Mouse (Mus musculus): ENCODE data around the gene Krtap24-1. TPM values are rescaled to one million over a fixed set of nuclear protein-coding genes. Genes with fewer than 3 reads are reported as not detected.

Krtap24-1 gene
- polyA plus RNA-seq (2015; fragmentation: Nextera tagmentation; extraction: Ambion mirVana): not detected in 2 replicates

- H3K27ac ChIP-seq (ENCODE audit: low read length): no peak within 1 kb of the TSS
- H3K4me2 ChIP-seq (ENCODE audit: low read depth, low read length): no peak within 1 kb of the TSS
- no peak within 1 kb of the TSS for H3K9ac ChIP-seq (ENCODE audit: low read depth, low read length)
- H3K9me3 ChIP-seq (replicated peaks; ENCODE audit: control insufficient read depth, low read length): no peaks in the 10 kb centered on the region
- H3K4me3 ChIP-seq (ENCODE audit: low read depth, low read length): no peak within 1 kb of the TSS
- no peaks in the 10 kb centered on the region for H3K4me1 ChIP-seq (ENCODE audit: control insufficient read depth, low read depth, low read length)
- 67% methylated on average over 8 of the region's 8 CpGs for WGBS (ENCODE audit: insufficient replicate concordance)
- ATAC-seq (ENCODE audit: low read depth): no peak
- H3K27me3 ChIP-seq (ENCODE audit: control insufficient read depth, insufficient read depth, low read depth, low read length): no peaks in the 10 kb centered on the region
- no peaks in the 10 kb centered on the region for H3K36me3 ChIP-seq (ENCODE audit: control insufficient read depth, insufficient read depth)
These were observed at the start of gene Krtap24-1 for GRCm38 (mm10) chr16:88611922-88612321. Gene Krtap24-1, minus strand, starts transcription at chr16:88612279.

- WGBS (ENCODE audit: insufficient replicate concordance): 26% methylated on average over 1 of the region's 1 CpGs
- no peak overlapping the region for H3K9ac ChIP-seq (ENCODE audit: low read depth, low read length)
- no peak overlapping the region for H3K4me3 ChIP-seq (ENCODE audit: low read depth, low read length)
- no peak for ATAC-seq (ENCODE audit: low read depth)
- H3K27me3 ChIP-seq (ENCODE audit: control insufficient read depth, insufficient read depth, low read depth, low read length): no peaks in the 10 kb centered on the region
- no peak overlapping the region for H3K4me2 ChIP-seq (ENCODE audit: low read depth, low read length)
- no peak overlapping the region for H3K27ac ChIP-seq (ENCODE audit: low read length)
- no peaks in the 10 kb centered on the region for H3K36me3 ChIP-seq (ENCODE audit: control insufficient read depth, insufficient read depth)
- H3K9me3 ChIP-seq (replicated peaks; ENCODE audit: control insufficient read depth, low read length): no peaks in the 10 kb centered on the region
- no peaks in the 10 kb centered on the region for H3K4me1 ChIP-seq (ENCODE audit: control insufficient read depth, low read depth, low read length)
These were observed 45.3 kb upstream of the Krtap24-1 start for GRCm38 (mm10) chr16:88657426-88657825.

DNA sequence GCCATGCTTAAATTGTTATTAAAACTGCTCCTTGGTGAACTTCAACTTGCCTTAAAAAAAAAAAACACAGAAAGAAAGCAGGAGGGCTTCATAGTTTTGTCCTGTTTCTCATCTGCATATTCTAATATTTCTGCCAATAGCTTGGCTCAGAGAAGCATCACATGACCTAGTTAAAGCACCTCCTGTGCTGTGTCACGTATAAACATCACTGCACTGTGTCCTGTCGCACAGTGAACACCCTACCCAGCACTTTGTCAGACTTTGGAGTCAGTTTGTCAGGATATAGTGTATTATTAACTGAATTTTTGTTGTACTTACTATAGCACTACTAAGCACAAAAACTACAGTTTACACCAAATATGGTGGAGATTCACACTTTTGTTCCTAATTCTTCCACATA is 39.9 kb upstream of the Krtap24-1 start:
- Histone ChIP-seq H3K9me3 (replicated peaks; ENCODE audit: control insufficient read depth, low read length) (no peaks in the 10 kb centered on the region), H3K4me2 (ENCODE audit: low read depth, low read length) (no peak overlapping the region), H3K27ac (ENCODE audit: low read length) (no peak overlapping the region), H3K36me3 (ENCODE audit: control insufficient read depth, insufficient read depth) (no peaks in the 10 kb centered on the region), H3K4me1 (ENCODE audit: control insufficient read depth, low read depth, low read length) (no peaks in the 10 kb centered on the region), H3K9ac (ENCODE audit: low read depth, low read length) (no peak overlapping the region), H3K4me3 (ENCODE audit: low read depth, low read length) (no peak overlapping the region), H3K27me3 (ENCODE audit: control insufficient read depth, insufficient read depth, low read depth, low read length) (no peaks in the 10 kb centered on the region)
- ATAC-seq (ENCODE audit: low read depth): no peak
- 34% methylated on average over 2 of the region's 2 CpGs for WGBS (ENCODE audit: insufficient replicate concordance)

DNA sequence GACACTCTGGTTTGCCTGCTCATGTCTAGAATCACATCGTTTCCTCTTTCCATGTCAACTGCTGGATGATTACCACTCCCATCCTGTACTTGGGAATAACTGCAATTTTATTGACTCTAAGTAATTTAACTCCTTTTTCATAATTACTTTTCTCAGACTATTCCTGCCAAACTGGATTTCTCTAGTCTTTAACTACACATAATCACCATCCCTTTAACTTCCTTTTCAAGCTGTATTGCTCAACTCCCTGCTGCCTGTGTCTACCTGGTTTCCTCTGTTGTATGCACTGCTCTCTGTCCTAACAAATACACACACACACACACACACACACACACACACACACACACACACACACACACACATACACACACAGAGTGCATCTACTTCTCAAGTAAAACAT is 39.0 kb upstream of the Krtap24-1 start:
- H3K9ac ChIP-seq (ENCODE audit: low read depth, low read length): no peak overlapping the region
- no peak for ATAC-seq (ENCODE audit: low read depth)
- H3K4me2 ChIP-seq (ENCODE audit: low read depth, low read length): no peak overlapping the region
- H3K27ac ChIP-seq (ENCODE audit: low read length): no peak overlapping the region
- H3K36me3 ChIP-seq (ENCODE audit: control insufficient read depth, insufficient read depth): no peaks in the 10 kb centered on the region
- no peaks in the 10 kb centered on the region for H3K4me1 ChIP-seq (ENCODE audit: control insufficient read depth, low read depth, low read length)
- WGBS (ENCODE audit: insufficient replicate concordance): 62% methylated on average over 1 of the region's 1 CpGs
- no peak overlapping the region for H3K4me3 ChIP-seq (ENCODE audit: low read depth, low read length)
- no peaks in the 10 kb centered on the region for H3K9me3 ChIP-seq (replicated peaks; ENCODE audit: control insufficient read depth, low read length)
- H3K27me3 ChIP-seq (ENCODE audit: control insufficient read depth, insufficient read depth, low read depth, low read length): no peaks in the 10 kb centered on the region

DNA sequence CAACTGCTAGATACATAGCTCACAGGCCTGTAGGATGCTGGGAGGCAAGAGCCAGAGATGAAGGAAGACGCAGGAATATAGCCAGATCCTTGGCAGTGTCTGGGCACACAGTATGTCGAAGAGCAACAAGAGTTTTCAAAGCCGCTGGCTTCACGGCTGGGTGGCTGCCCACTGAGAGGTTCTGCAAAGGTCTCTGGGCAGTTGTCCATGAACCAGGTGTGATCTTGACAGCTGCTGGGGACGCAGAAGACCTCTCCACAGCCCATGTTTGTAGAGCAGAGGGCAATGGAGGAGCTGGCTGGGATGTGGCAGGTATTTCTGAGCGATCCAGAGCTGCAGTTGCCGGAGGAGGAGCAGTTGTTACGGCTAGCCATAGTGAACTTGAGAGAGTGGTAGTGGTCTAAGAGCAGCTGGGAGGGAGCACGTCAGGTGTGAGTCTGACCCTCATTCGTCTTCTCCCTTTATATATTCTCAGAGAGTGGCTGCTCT is 35.3 kb upstream of the Krtap24-1 start, which contains the start of gene Krtap26-1:
TSS of gene Krtap26-1 (minus strand) at position 439 of the 489 bp plus-strand sequence.
- Histone ChIP-seq H3K9ac (ENCODE audit: low read depth, low read length) (no peak within 1 kb of the TSS), H3K4me1 (ENCODE audit: control insufficient read depth, low read depth, low read length) (no peaks in the 10 kb centered on the region), H3K27ac (ENCODE audit: low read length) (no peak within 1 kb of the TSS), H3K4me3 (ENCODE audit: low read depth, low read length) (no peak within 1 kb of the TSS), H3K27me3 (ENCODE audit: control insufficient read depth, insufficient read depth, low read depth, low read length) (no peaks in the 10 kb centered on the region), H3K4me2 (ENCODE audit: low read depth, low read length) (no peak within 1 kb of the TSS), H3K9me3 (replicated peaks; ENCODE audit: control insufficient read depth, low read length) (no peaks in the 10 kb centered on the region), H3K36me3 (ENCODE audit: control insufficient read depth, insufficient read depth) (no peaks in the 10 kb centered on the region)
- no peak for ATAC-seq (ENCODE audit: low read depth)
- WGBS (ENCODE audit: insufficient replicate concordance): 67% methylated on average over 10 of the region's 10 CpGs

DNA sequence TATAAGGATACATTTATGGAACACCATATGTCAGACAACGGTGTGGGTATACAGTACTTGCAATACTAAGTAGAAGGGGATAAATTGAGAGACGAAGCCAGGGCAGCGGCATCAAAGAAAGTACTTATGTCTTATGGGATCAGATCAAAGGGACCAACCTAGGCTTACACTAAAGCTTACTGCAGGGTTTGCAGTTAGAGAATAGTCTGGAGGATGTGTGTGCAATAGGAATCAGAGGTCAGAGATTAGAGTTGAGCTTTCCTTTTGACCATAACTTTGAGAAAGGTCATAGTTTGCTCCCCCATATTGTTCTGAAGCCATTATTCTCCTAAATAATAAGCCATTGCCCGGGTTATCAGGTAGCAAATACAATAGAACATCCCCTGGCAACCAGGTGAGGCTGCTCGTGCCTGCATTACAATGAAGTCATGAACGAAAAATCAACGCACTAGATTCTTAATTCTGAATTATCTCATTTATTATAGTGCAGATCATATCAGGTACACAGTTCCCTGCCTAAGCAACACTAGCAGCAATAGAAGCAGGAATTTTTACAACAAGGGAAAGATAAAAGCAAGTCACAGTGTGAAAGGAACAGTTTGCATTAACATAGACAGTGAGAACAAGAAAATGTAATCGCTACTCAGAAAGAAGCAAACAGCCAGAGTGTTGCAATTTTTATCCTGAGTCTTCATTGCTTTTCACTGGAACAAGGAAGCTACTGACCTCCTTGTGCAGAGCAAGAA is 34.5 kb upstream of the Krtap24-1 start:
- Histone ChIP-seq H3K4me3 (ENCODE audit: low read depth, low read length) (no peak overlapping the region), H3K9me3 (replicated peaks; ENCODE audit: control insufficient read depth, low read length) (no peaks in the 10 kb centered on the region), H3K9ac (ENCODE audit: low read depth, low read length) (no peak overlapping the region), H3K27me3 (ENCODE audit: control insufficient read depth, insufficient read depth, low read depth, low read length) (no peaks in the 10 kb centered on the region), H3K27ac (ENCODE audit: low read length) (no peak overlapping the region), H3K36me3 (ENCODE audit: control insufficient read depth, insufficient read depth) (no peaks in the 10 kb centered on the region), H3K4me1 (ENCODE audit: control insufficient read depth, low read depth, low read length) (no peaks in the 10 kb centered on the region), H3K4me2 (ENCODE audit: low read depth, low read length) (no peak overlapping the region)
- no peak for ATAC-seq (ENCODE audit: low read depth)
- 68% methylated on average over 8 of the region's 8 CpGs for WGBS (ENCODE audit: insufficient replicate concordance)

- no peak overlapping the region for H3K4me3 ChIP-seq (ENCODE audit: low read depth, low read length)
- H3K4me2 ChIP-seq (ENCODE audit: low read depth, low read length): no peak overlapping the region
- WGBS (ENCODE audit: insufficient replicate concordance): 70% methylated on average over 3 of the region's 3 CpGs
- no peak overlapping the region for H3K27ac ChIP-seq (ENCODE audit: low read length)
- no peaks in the 10 kb centered on the region for H3K36me3 ChIP-seq (ENCODE audit: control insufficient read depth, insufficient read depth)
- H3K4me1 ChIP-seq (ENCODE audit: control insufficient read depth, low read depth, low read length): no peaks in the 10 kb centered on the region
- no peak overlapping the region for H3K9ac ChIP-seq (ENCODE audit: low read depth, low read length)
- H3K27me3 ChIP-seq (ENCODE audit: control insufficient read depth, insufficient read depth, low read depth, low read length): no peaks in the 10 kb centered on the region
- no peaks in the 10 kb centered on the region for H3K9me3 ChIP-seq (replicated peaks; ENCODE audit: control insufficient read depth, low read length)
- ATAC-seq (ENCODE audit: low read depth): no peak
These were observed 28.0 kb upstream of the Krtap24-1 start for GRCm38 (mm10) chr16:88640053-88640452.

DNA sequence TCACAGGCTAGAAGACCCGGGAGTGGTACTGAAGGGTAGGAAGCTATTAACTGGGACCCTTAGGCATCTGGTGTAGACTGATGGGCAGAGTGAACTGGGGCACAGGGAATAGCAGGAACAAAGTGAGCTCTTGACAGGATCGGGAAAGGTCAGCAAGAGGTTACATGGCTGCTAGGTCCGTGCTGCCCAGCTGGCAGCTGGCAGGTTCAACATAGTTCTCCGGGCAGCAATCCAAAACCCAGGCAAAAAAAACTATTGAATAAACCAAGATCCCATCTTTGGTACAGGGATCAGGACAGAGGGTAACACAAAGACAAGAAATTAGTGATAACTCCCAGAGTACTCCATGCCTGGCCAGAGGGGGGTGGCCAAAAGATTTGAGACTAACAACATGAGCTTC is 23.1 kb upstream of the Krtap24-1 start:
- H3K4me3 ChIP-seq (ENCODE audit: low read depth, low read length): no peak overlapping the region
- H3K9ac ChIP-seq (ENCODE audit: low read depth, low read length): no peak overlapping the region
- whole genome bisulfite sequencing (ENCODE audit: insufficient replicate concordance): 60% methylated on average over 4 of the region's 4 CpGs
- no peak overlapping the region for H3K27ac ChIP-seq (ENCODE audit: low read length)
- H3K4me1 ChIP-seq (ENCODE audit: control insufficient read depth, low read depth, low read length): no peaks in the 10 kb centered on the region
- no peak overlapping the region for H3K4me2 ChIP-seq (ENCODE audit: low read depth, low read length)
- H3K27me3 ChIP-seq (ENCODE audit: control insufficient read depth, insufficient read depth, low read depth, low read length): no peaks in the 10 kb centered on the region
- H3K36me3 ChIP-seq (ENCODE audit: control insufficient read depth, insufficient read depth): no peaks in the 10 kb centered on the region
- ATAC-seq (ENCODE audit: low read depth): no peak
- H3K9me3 ChIP-seq (replicated peaks; ENCODE audit: control insufficient read depth, low read length): no peaks in the 10 kb centered on the region

DNA sequence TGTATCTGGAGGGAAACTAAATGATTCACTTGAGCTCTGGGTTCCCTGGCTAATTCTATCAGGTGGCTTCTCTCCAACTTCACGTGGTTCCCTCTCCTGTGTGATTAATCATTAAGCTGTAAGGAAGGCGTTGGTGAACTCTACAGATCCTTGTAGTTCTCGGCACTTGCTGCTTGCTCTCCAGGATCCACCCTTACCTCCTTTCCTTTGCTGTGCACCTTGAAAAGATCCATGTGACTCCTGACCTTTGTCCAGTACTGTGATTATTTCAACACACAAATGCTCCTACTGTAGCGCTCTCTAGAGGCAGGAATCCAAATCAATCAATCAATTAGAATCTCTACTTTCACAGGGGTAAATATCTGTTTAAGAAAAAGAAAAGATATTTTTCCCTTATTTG is 19.4 kb upstream of the Krtap24-1 start:
- Histone ChIP-seq H3K4me2 (ENCODE audit: low read depth, low read length) (no peak overlapping the region), H3K36me3 (ENCODE audit: control insufficient read depth, insufficient read depth) (no peaks in the 10 kb centered on the region), H3K4me1 (ENCODE audit: control insufficient read depth, low read depth, low read length) (no peaks in the 10 kb centered on the region), H3K4me3 (ENCODE audit: low read depth, low read length) (no peak overlapping the region), H3K27ac (ENCODE audit: low read length) (no peak overlapping the region), H3K27me3 (ENCODE audit: control insufficient read depth, insufficient read depth, low read depth, low read length) (no peaks in the 10 kb centered on the region), H3K9ac (ENCODE audit: low read depth, low read length) (no peak overlapping the region), H3K9me3 (replicated peaks; ENCODE audit: control insufficient read depth, low read length) (no peaks in the 10 kb centered on the region)
- ATAC-seq (ENCODE audit: low read depth): no peak
- WGBS (ENCODE audit: insufficient replicate concordance): 47% methylated on average over 4 of the region's 4 CpGs

All from liver, embryonic 16.5 days (tissue).